Mouse (Mus musculus) bone marrow, adult 2 months (tissue): ENCODE measurements around the gene Strada. TPM values are rescaled to one million over a fixed set of nuclear protein-coding genes. Genes with fewer than 3 reads are reported as not detected.
"Not testable (repeated sequence)": the region's sequence is repeated elsewhere in the genome, so short reads cannot be mapped to it uniquely, and the experiment has no call there.

ENCODE experiments used
- H3K27ac ChIP-seq: fragments of 200-500 bp; 2 replicates; pipeline ENCODE4 v1.5.1; 2012; ENCODE audit warnings: low read depth, mild to moderate bottlenecking, control low read depth, inconsistent platforms, low read length; ENCODE audit not compliant: control insufficient read depth, poor library complexity, insufficient read depth
- H3K4me1 ChIP-seq: fragments of 200-500 bp; 2 replicates; pipeline ENCODE4 v1.6.1; 2011; ENCODE audit warnings: low read length; ENCODE audit not compliant: control insufficient read depth, insufficient read depth
- H3K4me3 ChIP-seq: fragments of 200-500 bp; replicated peaks from 2 replicates; pipeline ENCODE3; 2011; ENCODE audit warnings: mild to moderate bottlenecking, low read depth, low read length, control low read depth; ENCODE audit not compliant: control insufficient read depth
- CTCF ChIP-seq: fragments of 200-500 bp; IDR thresholded peaks from 2 replicates; pipeline ENCODE4 v1.5.1; 2011; ENCODE audit warnings: low read length, control low read depth; ENCODE audit not compliant: control insufficient read depth, insufficient read depth
- POLR2A ChIP-seq: fragments of 200-500 bp; IDR thresholded peaks from 2 replicates; pipeline ENCODE4 v1.6.1; 2011; ENCODE audit warnings: low read depth, mild to moderate bottlenecking, control low read depth, low read length, borderline replicate concordance; ENCODE audit not compliant: control insufficient read depth
- WGBS: fragments of 180-500 bp; shearing (Covaris S2); methylation state at CpG from one replicate; pipeline ENCODE4 v1.1.7; 2018; 5-methylcytosine and 5-hydroxymethylcytosine counted together
- polyA plus RNA-seq: library from polyadenylated mRNA; stranded (reverse); fragments of >200 nt; gene quantifications from 2 replicates; pipeline ENCODE4 v1.2.4, GENCODE M21; 2011; ENCODE audit warnings: low replicate concordance; ENCODE audit not compliant: missing spikeins, insufficient read depth, insufficient read length

Strada gene
- polyA plus RNA-seq, 1 experiment: 21.7 TPM

DNA sequence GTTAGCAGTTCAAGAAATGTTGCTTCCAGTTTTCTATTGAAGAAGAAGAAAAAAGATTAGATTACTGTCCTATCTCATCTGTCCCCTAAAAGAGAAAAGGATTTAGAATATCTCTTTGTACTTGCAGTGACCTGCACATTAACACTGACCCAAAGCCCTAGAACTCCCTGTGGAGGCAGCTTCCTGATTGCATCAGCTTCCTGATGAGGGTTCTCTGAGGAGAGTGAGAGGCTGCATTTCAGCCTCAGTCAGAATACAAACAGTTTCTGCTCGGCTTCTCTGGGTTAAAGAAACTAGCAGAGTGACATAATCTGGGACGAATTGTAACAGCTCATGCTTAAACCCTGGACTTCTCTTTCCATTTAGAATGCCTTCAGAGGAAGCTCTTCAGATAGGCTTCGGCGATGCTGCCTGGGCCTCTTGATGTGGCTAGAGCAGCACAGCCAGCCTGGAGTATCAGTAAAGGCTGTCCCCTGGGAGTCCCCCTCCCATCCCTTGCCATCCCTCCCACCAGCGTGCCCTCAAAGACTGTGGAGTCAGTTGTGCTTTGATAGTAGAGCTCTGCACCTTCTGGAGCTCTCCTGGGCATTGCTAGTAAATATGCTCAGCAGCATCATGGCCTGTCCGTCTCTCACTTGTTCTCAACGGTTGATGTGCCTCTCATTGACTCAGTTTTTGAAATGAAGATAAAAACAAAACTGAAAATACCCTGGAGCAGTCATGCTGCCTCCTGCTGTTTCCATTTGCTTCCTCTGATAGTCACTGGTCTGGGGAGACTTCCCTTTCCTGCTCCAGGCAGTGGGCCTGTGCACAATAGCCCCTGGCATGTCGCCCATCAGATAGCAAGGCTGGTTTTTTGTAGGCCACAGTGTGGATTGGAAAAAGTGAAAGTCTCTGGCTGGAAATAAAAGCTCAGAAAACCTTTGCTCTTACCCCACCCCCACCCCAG lies 67.1 kb downstream of the Strada start:
- Histone ChIP-seq H3K4me3 (peak overlapping the region; percentile 2), H3K27ac (peak overlapping the region; percentile 80), H3K4me1 (peaks cover 1% of the 10 kb centered on the region; the same call in 1 of the 2 replicates)
- WGBS: 2% methylated on average over 8 of the region's 8 CpGs
- TF ChIP-seq POLR2A: no peak

DNA sequence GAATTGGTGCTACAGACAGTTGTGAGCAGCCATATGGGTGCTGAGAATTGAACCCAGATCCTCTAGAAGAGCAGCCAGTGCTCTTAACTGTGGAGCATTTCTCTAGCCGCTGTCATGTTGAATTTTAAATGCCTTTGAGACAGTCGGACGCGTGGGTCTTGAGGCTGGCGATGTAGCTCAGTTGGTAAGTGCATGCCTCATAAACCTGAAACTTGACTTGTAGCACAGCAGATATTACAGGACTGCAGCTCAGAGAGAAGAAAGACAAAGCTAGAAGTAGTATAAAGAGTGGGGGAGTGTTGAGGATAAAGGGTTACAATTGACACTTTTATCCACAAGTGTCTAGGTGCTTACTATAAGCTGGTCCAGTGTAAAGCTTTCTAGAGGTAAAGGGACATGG lies 69.5 kb downstream of the Strada start:
- TF ChIP-seq POLR2A (no peak), CTCF (no peak)
- Histone ChIP-seq H3K4me1 (peaks cover 1% of the 10 kb centered on the region; the same call in 1 of the 2 replicates), H3K27ac (no peak overlapping the region), H3K4me3 (no peak overlapping the region)
- WGBS: 92% methylated on average over 5 of the region's 5 CpGs

DNA sequence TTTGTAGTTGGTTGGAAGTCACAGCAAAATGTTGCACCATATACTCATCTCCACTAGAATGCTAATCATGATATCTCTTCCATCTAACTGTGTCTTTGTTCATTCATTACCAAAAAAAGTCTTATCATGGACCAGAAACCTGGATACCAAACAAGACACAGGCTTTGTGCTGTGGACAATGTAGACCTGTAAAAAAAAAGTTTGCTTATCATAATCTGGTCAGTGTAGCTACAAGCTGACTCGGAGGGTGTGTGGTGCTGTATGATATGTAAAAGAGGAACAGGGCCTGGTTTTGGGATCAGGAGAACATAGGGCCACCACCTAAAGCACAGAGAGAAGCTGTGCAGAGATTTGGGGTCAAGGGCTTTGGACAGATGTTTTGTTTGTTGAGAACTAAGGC lies 72.5 kb downstream of the Strada start:
- Histone ChIP-seq H3K27ac (no peak overlapping the region), H3K4me3 (no peak overlapping the region), H3K4me1 (peaks cover 1% of the 10 kb centered on the region; the same call in 1 of the 2 replicates)
- TF ChIP-seq CTCF (no peak), POLR2A (no peak)
- 37% methylated on average over 1 of the region's 1 CpGs for WGBS

DNA sequence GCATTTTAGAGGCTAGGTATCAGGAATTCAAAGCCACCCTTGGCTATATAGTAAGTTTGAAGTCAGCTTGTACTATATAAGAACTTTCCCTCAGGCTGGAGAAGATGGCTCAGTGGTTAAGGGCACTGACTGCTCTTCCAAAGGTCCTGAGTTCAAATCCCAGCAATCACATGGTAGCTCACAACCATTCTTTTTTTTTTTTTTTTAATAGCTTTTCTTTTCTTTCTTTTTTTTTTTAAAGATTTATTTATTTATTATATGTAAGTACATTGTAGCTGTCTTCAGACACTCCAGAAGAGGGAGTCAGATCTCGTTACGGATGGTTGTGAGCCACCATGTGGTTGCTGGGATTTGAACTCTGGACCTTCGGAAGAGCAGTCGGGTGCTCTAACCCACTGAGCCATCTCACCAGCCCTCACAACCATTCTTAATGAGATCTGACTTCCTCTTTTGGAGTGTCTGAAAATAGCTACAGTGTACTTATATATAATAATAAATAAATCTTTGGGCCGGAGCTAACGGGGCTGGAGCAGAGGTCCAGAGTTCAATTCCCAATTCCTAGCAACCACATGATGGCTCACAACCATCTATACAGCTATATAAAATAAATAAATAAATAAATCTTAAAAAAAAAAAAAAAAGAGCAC lies 75.1 kb downstream of the Strada start:
- H3K4me3 ChIP-seq, H3K4me1 ChIP-seq, H3K27ac ChIP-seq: not testable (repeated sequence)
- WGBS: 76% methylated on average over 6 of the region's 6 CpGs

DNA sequence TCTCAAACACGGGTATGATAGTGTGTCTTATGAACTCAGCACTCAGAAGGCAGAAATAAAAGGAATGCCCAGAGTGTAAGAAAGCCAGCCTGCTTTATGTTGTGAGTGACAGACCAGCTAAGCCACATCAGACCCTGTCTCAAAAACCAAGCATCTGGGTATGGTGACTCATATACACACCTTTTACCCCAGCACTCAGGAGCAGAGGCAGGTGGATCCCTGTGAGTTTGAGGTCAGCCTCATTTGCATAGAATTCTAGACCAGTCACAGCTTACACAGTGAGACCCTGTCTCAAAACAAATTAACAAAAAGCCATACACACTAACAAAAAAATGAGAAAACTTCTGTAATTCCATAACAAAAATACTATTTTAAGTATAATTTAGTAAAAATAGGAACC lies 76.1 kb downstream of the Strada start:
- H3K4me3 ChIP-seq: no peak overlapping the region
- TF ChIP-seq POLR2A (no peak), CTCF (no peak)
- WGBS: 55% methylated on average over 1 of the region's 1 CpGs
- no peak overlapping the region for H3K27ac ChIP-seq
- H3K4me1 ChIP-seq: peaks cover 1% of the 10 kb centered on the region; the same call in 1 of the 2 replicates

DNA sequence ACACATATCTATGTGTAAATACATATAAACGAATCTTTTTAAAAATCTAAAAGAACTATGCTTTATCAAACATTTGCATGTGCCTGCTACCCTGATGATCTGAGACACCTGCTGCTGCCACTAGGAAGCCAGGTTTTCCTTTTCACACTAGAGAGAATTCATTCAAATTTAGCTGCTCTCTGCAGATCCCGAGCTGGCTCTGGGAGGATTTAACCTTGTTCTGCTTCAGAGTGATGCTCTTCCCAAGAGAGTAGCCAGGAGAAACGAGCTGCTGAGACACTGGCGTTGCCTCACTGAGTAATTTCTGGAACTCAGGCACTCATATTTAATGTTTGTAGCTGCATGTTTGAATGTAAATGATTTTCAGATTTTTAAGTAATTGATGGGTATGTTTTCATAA lies 77.2 kb downstream of the Strada start:
- TF ChIP-seq CTCF: no peak
- TF ChIP-seq POLR2A: no peak

DNA sequence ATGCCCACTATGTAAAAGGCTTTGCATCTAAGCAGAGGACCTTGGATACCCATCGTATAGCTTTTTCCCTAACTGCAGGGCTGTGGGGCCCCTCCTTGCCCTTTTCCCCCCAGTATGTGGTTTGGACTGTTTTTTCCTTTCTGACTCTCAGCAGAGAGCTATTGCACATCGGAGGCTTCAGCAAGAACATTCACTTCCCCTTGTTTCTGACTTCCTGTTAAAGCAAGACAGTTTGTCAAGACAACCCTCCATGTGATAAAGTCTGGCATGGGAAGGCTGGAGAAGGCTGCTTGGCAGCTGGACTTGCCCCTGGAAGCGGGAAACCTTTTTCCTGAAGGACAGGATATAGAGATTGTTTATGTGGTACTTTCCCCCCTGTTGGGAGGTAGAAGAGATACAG lies 79.2 kb downstream of the Strada start:
- H3K4me3 ChIP-seq: no peak overlapping the region
- WGBS: 6% methylated on average over 3 of the region's 3 CpGs
- TF ChIP-seq POLR2A (no peak), CTCF (no peak)
- H3K4me1 ChIP-seq: peaks cover 1% of the 10 kb centered on the region; the same call in 1 of the 2 replicates
- peak overlapping the region; percentile 61; the same call in 1 of the 2 replicates for H3K27ac ChIP-seq

More for the DNA sequence above, 77.2 kb downstream of the Strada start:
- Histone ChIP-seq H3K4me1 (peaks cover 1% of the 10 kb centered on the region; the same call in 1 of the 2 replicates), H3K27ac (no peak overlapping the region), H3K4me3 (no peak overlapping the region)
- 57% methylated on average over 4 of the region's 4 CpGs for WGBS

DNA sequence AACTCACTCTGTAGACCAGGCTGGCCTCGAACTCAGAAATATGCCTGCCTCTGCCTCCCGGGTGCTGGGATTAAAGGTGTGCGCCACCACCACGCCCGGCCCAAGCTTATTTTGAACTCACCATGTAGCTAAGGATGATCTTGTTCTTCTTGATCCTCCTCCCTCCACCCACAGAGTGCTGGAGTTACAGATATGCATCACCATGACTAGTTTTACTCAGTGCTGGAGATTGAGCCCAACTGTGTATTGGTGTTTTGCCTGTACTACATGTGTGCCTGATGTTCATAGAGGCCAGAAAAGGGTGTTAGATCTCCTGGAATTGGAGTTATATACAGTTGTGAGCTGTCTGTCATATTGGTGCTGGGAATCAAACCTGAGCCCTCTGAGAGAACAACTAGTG lies 79.7 kb downstream of the Strada start:
- WGBS: 64% methylated on average over 5 of the region's 5 CpGs

More for the DNA sequence above, 79.7 kb downstream of the Strada start:
- TF ChIP-seq POLR2A (no peak), CTCF (no peak)
- Histone ChIP-seq H3K27ac (peak overlapping the region; percentile 83), H3K4me3 (no peak overlapping the region), H3K4me1 (peaks cover 1% of the 10 kb centered on the region; the same call in 1 of the 2 replicates)

Other genes with a start within 250 kb of the Strada start
- gene Cyb561, start 248.8 kb downstream of the Strada start, polyA plus RNA-seq: 1.4 and 1.8 TPM in 2 replicates
- gene Ace, start 234.2 kb downstream of the Strada start, polyA plus RNA-seq: 1.8 and 3.9 TPM in 2 replicates
- gene Ace3, start 207.5 kb downstream of the Strada start, polyA plus RNA-seq: not detected in 2 replicates
- not detected in 2 replicates for gene Kcnh6, start 194.0 kb downstream of the Strada start, polyA plus RNA-seq
- 15.9 and 16.9 TPM in 2 replicates for gene Dcaf7, start 165.3 kb downstream of the Strada start, polyA plus RNA-seq
- 6.6 and 11.8 TPM in 2 replicates for gene Taco1, start 136.1 kb downstream of the Strada start, polyA plus RNA-seq
- 7.3 and 14.4 TPM in 2 replicates for gene Map3k3, start 117.6 kb downstream of the Strada start, polyA plus RNA-seq
- not detected in 2 replicates for gene Gm10840, start 41.3 kb downstream of the Strada start, polyA plus RNA-seq
- 45.8 and 98.2 TPM in 2 replicates for gene Limd2, start 41.3 kb downstream of the Strada start, polyA plus RNA-seq
- gene Ccdc47, start 14.2 kb upstream of the Strada start, polyA plus RNA-seq: 24.4 and 27.9 TPM in 2 replicates
- 20.2 and 33.5 TPM in 2 replicates for gene Ddx42, start 14.8 kb upstream of the Strada start, polyA plus RNA-seq
- gene Ftsj3, start 53.9 kb upstream of the Strada start, polyA plus RNA-seq: 27.2 and 48.5 TPM in 2 replicates
- gene Psmc5, start 54.0 kb upstream of the Strada start, polyA plus RNA-seq: 74.3 and 96.0 TPM in 2 replicates
- 52.2 and 76.9 TPM in 2 replicates for gene Smarcd2, start 70.8 kb upstream of the Strada start, polyA plus RNA-seq
- not detected in 2 replicates for gene Tcam1, start 74.5 kb upstream of the Strada start, polyA plus RNA-seq
- gene Gh, start 99.7 kb upstream of the Strada start, polyA plus RNA-seq: not detected in 2 replicates
- 130 and 270 TPM in 2 replicates for gene Cd79b, start 112.6 kb upstream of the Strada start, polyA plus RNA-seq
- 0.63 and 1.6 TPM in 2 replicates for gene Scn4a, start 151.1 kb upstream of the Strada start, polyA plus RNA-seq
- gene Prr29, start 163.3 kb upstream of the Strada start, polyA plus RNA-seq: not detected in 2 replicates
- gene Icam2, start 185.9 kb upstream of the Strada start, polyA plus RNA-seq: 6.2 and 23.4 TPM in 2 replicates